Mouse (Mus musculus) hindbrain, embryonic 10.5 days (tissue): ENCODE measurements around the gene Dcbld2. TPM values are rescaled to one million over a fixed set of nuclear protein-coding genes. Genes with fewer than 3 reads are reported as not detected.
"Not testable (repeated sequence)": the region's sequence is repeated elsewhere in the genome, so short reads cannot be mapped to it uniquely, and the experiment has no call there.

Source experiments
- DNase-seq: peaks from one replicate; pipeline ENCODE4 v3.0.0-alpha.2; 2017; ENCODE audit warnings: low spot score
- H3K27ac ChIP-seq: fragments of 300-500 bp; sonication (generic); 2 replicates; pipeline ENCODE4 v1.5.1; 2016; ENCODE audit warnings: mild to moderate bottlenecking, moderate library complexity
- H3K27me3 ChIP-seq: fragments of 300-500 bp; sonication (generic); 2 replicates; pipeline ENCODE4 v1.6.1; 2016; ENCODE audit warnings: mild to moderate bottlenecking; ENCODE audit not compliant: poor library complexity, insufficient read depth, severe bottlenecking
- H3K36me3 ChIP-seq: fragments of 300-500 bp; sonication (generic); 2 replicates; pipeline ENCODE4 v1.6.1; 2016; ENCODE audit warnings: mild to moderate bottlenecking, moderate library complexity
- H3K4me1 ChIP-seq: fragments of 300-500 bp; sonication (generic); replicated peaks from 2 replicates; pipeline ENCODE4 v1.6.1; 2016; ENCODE audit warnings: mild to moderate bottlenecking
- H3K4me3 ChIP-seq: fragments of 300-500 bp; sonication (generic); 2 replicates; pipeline ENCODE4 v1.5.1; 2016; ENCODE audit warnings: mild to moderate bottlenecking, moderate library complexity
- H3K9me3 ChIP-seq: fragments of 300-500 bp; sonication (generic); 2 replicates; pipeline ENCODE4 v1.6.1; 2016; ENCODE audit warnings: mild to moderate bottlenecking, moderate library complexity
- WGBS: fragments of 180-500 bp; shearing (Covaris S2); methylation state at CpG from one replicate; pipeline ENCODE4 v1.1.7; 2016; 5-methylcytosine and 5-hydroxymethylcytosine counted together
- polyA plus RNA-seq: library from polyadenylated mRNA; unstranded; fragments of >200 nt; fragmentation: Nextera tagmentation; extraction: Ambion mirVana; gene quantifications from 2 replicates; pipeline ENCODE4 v1.2.1, GENCODE M21; 2016

The Dcbld2 gene
- polyA plus RNA-seq, 1 experiment from 2014 or later, result 7.3 TPM

DNA sequence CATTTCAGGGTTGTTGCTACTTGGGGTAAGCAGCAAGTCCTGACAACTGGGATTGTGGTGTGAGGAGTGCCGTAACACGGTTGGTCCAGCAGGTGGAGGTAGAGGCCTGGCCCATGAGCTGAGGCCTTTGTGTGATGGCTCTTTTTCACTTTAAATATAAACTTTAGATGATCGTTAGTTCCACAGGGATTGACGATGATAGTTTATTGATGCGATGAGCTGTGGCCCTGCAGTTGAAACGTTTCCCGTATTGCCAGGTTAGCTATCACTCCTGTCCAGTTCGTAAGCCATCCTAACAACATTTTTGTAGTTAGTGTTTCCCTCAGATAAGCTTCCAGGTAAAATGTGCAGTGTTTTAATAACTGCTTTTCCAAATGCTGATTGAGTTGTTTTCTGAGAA lies 46.4 kb downstream of the Dcbld2 start:
- Histone ChIP-seq H3K4me3 (no peak overlapping the region), H3K4me1 (no peaks in the 10 kb centered on the region), H3K9me3 (no peaks in the 10 kb centered on the region), H3K36me3 (peaks cover 73% of the 10 kb centered on the region), H3K27me3 (no peaks in the 10 kb centered on the region), H3K27ac (no peak overlapping the region)
- peak; percentile 57 for DNase-seq
- 80% methylated on average over 8 of the region's 8 CpGs for WGBS

DNA sequence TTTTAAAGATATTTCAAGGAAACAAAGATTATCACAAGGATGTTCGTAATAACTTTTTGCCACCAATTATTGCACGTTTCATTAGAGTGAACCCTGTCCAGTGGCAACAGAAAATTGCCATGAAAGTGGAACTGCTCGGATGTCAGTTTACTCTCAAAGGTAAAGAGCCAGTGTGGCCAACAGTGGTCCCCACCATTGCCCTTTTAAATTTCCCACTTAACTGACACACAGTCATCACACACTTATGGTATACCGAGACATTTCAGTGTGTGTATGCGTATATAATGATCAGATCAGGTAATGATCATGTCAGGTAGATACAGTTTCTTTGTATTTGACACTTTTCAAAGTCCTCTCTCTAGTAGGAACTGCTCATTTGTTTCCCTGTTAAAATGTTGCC lies 46.9 kb downstream of the Dcbld2 start:
- no peak for DNase-seq
- H3K36me3 ChIP-seq, result peaks cover 73% of the 10 kb centered on the region
- no peaks in the 10 kb centered on the region for H3K9me3 ChIP-seq
- WGBS, result 91% methylated on average over 5 of the region's 5 CpGs
- no peaks in the 10 kb centered on the region for H3K4me1 ChIP-seq
- H3K27ac ChIP-seq, result no peak overlapping the region
- no peaks in the 10 kb centered on the region for H3K27me3 ChIP-seq
- no peak overlapping the region for H3K4me3 ChIP-seq

DNA sequence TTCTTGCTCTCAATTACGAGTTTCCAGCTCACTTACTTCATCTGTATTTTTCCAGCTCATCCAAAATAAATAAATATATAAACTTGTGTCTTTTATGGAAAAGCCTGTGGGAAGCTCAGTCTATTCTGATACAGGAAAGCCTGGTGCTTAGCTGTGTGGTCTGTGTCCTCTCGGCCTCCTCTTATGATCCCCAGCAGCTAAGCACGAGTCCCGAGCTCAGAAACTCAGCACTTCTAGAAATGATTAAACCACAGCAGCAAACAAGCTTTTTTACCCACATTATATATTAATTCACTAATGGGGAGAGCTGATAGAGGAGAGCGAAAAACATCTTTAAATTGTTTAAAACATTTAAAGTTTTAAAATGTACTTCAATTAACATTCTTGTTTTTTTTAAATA lies 48.2 kb downstream of the Dcbld2 start:
- Histone ChIP-seq H3K36me3 (peaks cover 73% of the 10 kb centered on the region), H3K4me3 (no peak overlapping the region)
- 91% methylated on average over 5 of the region's 5 CpGs for WGBS

DNA sequence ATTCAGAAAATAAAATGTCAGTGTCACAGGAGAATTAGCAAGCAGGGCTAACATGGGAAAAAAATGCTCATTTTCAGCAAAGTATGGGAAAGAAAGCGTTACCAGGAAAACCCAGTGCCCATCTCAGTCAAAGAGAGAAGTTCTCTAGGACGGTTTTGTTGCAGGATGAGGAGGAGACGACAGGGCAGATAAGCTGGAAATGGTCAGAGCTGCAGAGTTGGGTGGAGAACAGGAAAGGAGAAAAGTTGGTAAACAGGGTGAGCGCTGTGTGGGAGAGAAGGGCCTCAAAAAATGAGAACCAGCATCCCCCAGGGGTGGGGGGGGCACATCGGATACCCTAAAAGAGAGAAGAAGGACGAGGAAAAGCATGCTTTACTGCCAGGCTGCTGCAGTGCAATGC lies 48.7 kb downstream of the Dcbld2 start:
- WGBS, result 88% methylated on average over 6 of the region's 6 CpGs
- Histone ChIP-seq H3K4me3 (no peak overlapping the region), H3K9me3 (no peaks in the 10 kb centered on the region), H3K27ac (no peak overlapping the region), H3K36me3 (peaks cover 70% of the 10 kb centered on the region), H3K27me3 (no peaks in the 10 kb centered on the region), H3K4me1 (no peaks in the 10 kb centered on the region)
- no peak for DNase-seq

More for the DNA sequence above, 48.2 kb downstream of the Dcbld2 start:
- Histone ChIP-seq H3K9me3 (no peaks in the 10 kb centered on the region), H3K4me1 (no peaks in the 10 kb centered on the region), H3K27ac (no peak overlapping the region), H3K27me3 (no peaks in the 10 kb centered on the region)
- no peak for DNase-seq

DNA sequence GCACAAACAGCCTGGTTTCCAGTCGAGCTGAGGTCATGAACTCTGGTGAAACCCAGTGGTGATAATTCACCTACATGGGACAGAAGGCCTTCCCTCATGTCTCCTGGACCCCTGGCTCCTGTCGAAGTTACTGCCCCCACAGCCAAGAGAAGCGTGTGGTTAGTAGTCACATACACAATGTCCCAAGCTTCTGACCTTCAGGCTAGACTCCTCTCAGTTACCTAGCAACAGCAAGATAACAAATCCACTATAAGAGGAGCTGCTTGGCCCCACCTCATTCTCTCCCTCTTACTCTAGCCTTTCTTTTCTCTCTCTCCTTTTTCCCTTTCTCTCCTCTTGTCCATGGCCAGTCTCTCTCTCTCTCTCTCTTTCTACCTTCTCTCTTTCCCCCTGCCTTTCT lies 51.7 kb downstream of the Dcbld2 start:
- not testable (repeated sequence) for H3K27me3 ChIP-seq, H3K4me1 ChIP-seq, H3K4me3 ChIP-seq, DNase-seq, H3K9me3 ChIP-seq, H3K27ac ChIP-seq
- peaks cover 81% of the 10 kb centered on the region for H3K36me3 ChIP-seq
- 57% methylated on average over 3 of the region's 3 CpGs for WGBS

DNA sequence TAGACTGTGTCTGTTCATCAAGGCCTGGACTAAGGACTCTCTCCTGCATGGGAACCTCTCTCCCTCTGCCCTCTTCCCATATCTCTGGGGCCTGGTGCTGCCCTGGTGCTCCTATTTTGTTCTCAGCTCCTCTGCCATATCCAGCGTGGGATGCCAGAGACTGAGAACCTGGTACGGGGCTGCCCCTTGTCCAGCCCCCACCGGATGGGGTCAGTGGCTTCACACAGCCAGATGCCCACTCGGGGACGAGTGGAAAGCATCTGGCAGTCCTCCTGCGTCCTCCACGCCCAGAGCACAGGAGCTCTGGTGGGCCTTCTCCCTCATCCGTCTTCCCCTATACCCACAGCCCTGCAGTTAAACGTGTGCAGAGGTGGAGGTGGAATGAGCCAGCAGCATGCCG lies 52.1 kb downstream of the Dcbld2 start:
- Histone ChIP-seq H3K4me1 (no peaks in the 10 kb centered on the region), H3K9me3 (no peaks in the 10 kb centered on the region), H3K36me3 (peaks cover 85% of the 10 kb centered on the region), H3K4me3 (no peak overlapping the region), H3K27ac (no peak overlapping the region), H3K27me3 (no peaks in the 10 kb centered on the region)
- 91% methylated on average over 10 of the region's 10 CpGs for WGBS
- no peak for DNase-seq

DNA sequence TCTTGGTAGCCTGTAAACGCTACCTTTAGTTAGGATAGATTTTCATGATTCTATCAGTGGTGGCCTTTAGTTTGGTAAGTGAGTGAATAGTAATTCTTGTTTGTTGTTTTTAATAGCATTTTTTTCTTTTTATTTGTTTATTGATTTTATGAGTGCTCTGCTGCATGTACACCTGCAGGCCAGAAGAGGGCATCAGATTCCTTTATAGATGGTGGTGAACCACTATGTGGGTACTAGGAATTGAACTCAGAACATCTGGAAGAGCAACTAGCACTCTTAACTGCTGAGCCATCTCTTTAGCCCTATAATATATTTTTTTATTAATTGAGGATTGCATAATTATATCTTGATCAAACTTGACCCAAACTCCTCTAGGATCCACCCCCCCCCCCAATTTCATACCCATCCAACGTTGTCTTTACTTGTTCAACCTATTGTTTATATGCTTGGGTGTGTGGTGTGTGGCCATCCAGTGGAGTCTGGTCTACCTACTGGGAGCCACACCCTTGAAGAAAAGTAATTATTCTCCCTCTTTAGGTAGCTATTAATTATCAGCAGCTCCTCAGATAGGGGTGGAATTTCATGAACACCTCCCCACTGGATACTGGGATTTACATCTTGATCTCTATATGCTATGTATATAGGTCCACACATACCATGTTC lies 53.7 kb downstream of the Dcbld2 start:
- no peaks in the 10 kb centered on the region for H3K4me1 ChIP-seq
- H3K27me3 ChIP-seq, result no peaks in the 10 kb centered on the region
- H3K27ac ChIP-seq, result no peak overlapping the region
- peaks cover 94% of the 10 kb centered on the region for H3K36me3 ChIP-seq
- no peaks in the 10 kb centered on the region for H3K9me3 ChIP-seq
- H3K4me3 ChIP-seq, result no peak overlapping the region
- DNase-seq, result no peak
- WGBS, result 93% methylated on average over 2 of the region's 2 CpGs

DNA sequence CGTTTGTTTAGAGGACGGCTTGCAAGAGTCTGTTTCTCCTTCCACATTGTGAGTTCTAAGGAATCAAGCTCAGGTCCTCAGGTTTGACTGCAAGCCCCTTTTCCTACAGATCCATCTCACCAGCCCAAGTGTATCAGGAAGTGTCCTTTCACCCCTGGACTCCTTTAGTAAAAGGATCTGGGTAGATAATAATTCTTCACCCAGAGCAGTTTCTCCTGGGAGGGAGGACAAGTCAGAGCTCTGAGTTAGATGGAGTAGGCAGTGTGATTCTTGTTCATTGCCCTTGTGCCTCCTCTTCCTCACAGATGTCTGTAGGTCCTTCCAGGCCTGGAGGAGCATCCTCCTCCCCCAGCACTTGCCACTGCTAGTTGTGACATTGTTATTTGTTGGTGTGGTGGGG lies 54.3 kb downstream of the Dcbld2 start:
- H3K27ac ChIP-seq, result no peak overlapping the region
- WGBS, result 93% methylated on average over 2 of the region's 2 CpGs
- H3K27me3 ChIP-seq, result no peaks in the 10 kb centered on the region
- DNase-seq, result no peak
- peaks cover 94% of the 10 kb centered on the region for H3K36me3 ChIP-seq
- H3K4me1 ChIP-seq, result no peaks in the 10 kb centered on the region
- no peaks in the 10 kb centered on the region for H3K9me3 ChIP-seq
- H3K4me3 ChIP-seq, result no peak overlapping the region

DNA sequence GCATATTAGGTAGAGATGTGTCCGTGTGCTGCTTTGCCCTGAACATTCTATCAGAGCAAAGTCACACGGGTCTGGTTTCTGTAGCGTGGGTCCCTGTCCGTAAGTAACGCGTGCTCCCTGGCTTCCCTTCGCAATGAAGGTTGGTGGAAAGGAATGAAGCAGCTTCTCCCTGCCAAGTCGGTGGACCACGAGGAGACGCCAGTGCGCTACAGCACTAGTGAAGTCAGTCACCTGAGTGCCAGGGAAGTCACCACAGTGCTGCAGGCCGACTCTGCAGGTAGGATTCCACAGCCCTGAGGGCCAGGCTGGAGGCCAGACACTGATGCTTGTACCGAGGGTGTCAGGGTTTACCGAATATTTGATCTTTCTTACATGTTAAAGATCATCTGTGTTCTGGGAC lies 55.8 kb downstream of the Dcbld2 start:
- H3K27me3 ChIP-seq, result no peaks in the 10 kb centered on the region
- WGBS, result 96% methylated on average over 14 of the region's 14 CpGs
- no peaks in the 10 kb centered on the region for H3K4me1 ChIP-seq
- no peaks in the 10 kb centered on the region for H3K9me3 ChIP-seq
- no peak overlapping the region for H3K4me3 ChIP-seq
- DNase-seq, result no peak
- peaks cover 89% of the 10 kb centered on the region for H3K36me3 ChIP-seq
- no peak overlapping the region for H3K27ac ChIP-seq

DNA sequence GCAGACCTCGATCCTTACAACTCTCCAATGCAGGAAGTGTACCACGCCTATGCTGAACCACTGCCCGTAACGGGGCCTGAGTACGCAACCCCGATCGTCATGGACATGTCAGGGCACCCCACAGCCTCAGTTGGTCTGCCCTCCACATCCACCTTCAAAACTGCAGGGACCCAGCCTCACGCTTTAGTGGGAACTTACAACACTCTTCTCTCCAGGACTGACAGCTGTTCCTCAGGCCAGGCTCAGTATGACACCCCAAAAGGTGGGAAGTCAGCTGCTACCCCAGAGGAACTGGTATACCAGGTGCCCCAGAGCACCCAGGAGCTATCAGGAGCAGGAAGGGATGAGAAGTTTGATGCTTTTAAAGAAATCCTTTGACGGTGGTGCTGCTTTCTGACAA lies 57.2 kb downstream of the Dcbld2 start:
- H3K27me3 ChIP-seq, result no peaks in the 10 kb centered on the region
- peaks cover 81% of the 10 kb centered on the region for H3K36me3 ChIP-seq
- no peak for DNase-seq
- H3K27ac ChIP-seq, result no peak overlapping the region
- no peaks in the 10 kb centered on the region for H3K9me3 ChIP-seq
- no peak overlapping the region for H3K4me3 ChIP-seq
- no peaks in the 10 kb centered on the region for H3K4me1 ChIP-seq
- 89% methylated on average over 9 of the region's 9 CpGs for WGBS

DNA sequence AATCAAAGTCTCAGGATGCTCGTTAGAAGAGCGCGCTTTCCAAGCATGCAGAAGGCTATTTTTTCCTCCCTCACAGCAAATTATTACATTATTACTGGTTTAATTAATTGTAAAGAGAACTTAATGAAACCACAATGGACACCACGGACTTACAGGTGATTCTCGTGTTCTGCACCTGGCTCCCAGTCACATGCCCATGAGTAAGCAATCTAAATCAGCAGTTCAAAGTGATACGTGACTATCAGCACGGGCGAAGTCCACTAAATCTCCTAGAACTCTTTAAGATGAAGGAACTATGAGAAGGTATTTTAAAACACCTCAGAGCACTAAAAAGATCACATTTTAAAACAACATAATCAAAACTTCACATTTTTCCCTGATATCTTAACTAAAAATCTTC lies 61.8 kb downstream of the Dcbld2 start:
- Histone ChIP-seq H3K4me3 (no peak overlapping the region), H3K27ac (no peak overlapping the region), H3K9me3 (no peaks in the 10 kb centered on the region), H3K36me3 (peaks cover 69% of the 10 kb centered on the region), H3K4me1 (no peaks in the 10 kb centered on the region), H3K27me3 (no peaks in the 10 kb centered on the region)
- WGBS, result 94% methylated on average over 8 of the region's 8 CpGs
- DNase-seq, result no peak

DNA sequence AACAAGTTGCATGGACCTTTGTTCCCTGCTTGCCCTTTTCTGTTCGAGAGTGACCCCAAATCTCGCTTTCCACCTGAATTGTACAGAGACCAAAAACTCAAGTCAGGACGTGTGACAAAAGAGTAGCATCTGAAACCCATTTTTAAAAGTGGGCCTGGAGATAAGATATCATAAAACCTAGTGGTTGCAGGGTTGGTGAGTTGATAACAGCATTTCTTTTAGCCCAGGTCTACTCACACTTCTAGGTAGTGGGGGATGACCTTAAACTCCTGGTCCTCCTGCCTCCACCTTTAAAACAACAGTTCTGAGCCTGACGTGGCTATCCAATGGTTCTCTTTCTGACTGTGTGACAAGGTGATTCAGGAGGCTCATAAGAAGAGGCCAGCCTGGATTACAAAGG lies 62.6 kb downstream of the Dcbld2 start:
- Histone ChIP-seq H3K36me3 (peaks cover 61% of the 10 kb centered on the region), H3K9me3 (no peaks in the 10 kb centered on the region), H3K27me3 (no peaks in the 10 kb centered on the region), H3K4me1 (no peaks in the 10 kb centered on the region), H3K4me3 (no peak overlapping the region), H3K27ac (no peak overlapping the region)
- DNase-seq, result no peak
- 91% methylated on average over 4 of the region's 4 CpGs for WGBS

DNA sequence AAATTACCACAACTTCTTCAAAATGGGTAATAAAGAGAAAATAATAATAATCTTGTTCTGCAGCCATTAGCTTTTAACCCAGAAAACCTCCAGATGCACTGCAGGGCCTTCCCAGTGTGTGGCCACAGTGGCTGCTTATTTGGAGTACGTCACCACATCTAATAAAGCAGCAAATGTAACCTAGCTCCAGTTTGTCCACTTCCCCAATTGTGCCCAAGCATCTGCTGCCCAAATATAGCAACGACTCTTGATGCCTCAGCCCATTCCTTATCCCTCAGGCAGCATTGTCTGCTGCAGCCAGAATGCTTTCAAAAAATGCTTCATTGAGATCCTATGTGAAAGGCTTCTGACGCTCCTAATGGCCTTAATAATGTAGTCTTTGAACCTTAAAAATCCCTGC lies 66.6 kb downstream of the Dcbld2 start:
- Histone ChIP-seq H3K27me3 (no peaks in the 10 kb centered on the region), H3K36me3 (peaks cover 47% of the 10 kb centered on the region)
- 73% methylated on average over 3 of the region's 3 CpGs for WGBS

DNA sequence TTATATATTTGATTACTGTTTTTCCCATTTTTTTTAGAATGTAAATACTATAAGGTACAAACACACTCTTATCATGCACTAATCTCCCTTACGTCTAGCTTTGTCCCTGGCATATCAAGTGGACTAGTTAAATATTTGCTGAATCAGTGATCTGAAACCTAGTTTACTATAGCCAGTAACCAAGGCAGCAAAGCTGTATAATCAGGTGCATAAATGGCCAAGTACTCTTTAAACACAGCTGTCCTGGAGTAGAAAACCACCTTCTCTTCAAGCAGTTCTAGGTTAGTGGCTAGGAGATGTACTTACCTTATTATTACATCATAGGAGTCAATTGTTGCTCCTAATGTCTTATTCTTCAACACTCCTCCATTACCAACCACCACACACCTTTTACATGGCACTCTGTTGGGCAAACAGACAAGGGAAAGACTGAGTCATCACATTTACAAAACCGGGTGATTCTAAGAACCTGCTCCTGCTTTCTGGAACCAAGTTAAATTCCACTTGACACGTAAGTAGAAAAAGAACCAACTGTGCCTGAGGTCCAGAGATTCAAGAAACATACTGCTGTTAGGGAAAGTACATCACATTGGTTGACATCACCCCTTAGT lies 67.4 kb downstream of the Dcbld2 start:
- Histone ChIP-seq H3K4me3 (no peak overlapping the region), H3K4me1 (no peaks in the 10 kb centered on the region), H3K27ac (no peak overlapping the region), H3K9me3 (peaks cover 9% of the 10 kb centered on the region), H3K36me3 (peaks cover 47% of the 10 kb centered on the region), H3K27me3 (no peaks in the 10 kb centered on the region)
- WGBS, result 91% methylated on average over 3 of the region's 3 CpGs
- no peak for DNase-seq

More for the DNA sequence above, 66.6 kb downstream of the Dcbld2 start:
- no peak overlapping the region for H3K4me3 ChIP-seq
- no peak overlapping the region for H3K27ac ChIP-seq
- DNase-seq, result no peak
- H3K4me1 ChIP-seq, result no peaks in the 10 kb centered on the region
- H3K9me3 ChIP-seq, result peaks cover 9% of the 10 kb centered on the region
